Mouse (Mus musculus): Measurements from ENCODE around the gene Nrsn2.

Gene Nrsn2

GRCm38 (mm10) chr2:152376345-152376741, at the start of gene Nrsn2:
TSS of gene Nrsn2 (minus strand) at chr2:152376638.
- DNase-seq (ENCODE audit: inconsistent ontology term) = no peak

GRCm38 (mm10) chr2:152415786-152416185, 39.3 kb upstream of the Nrsn2 start:
- no peak for DNase-seq (ENCODE audit: inconsistent ontology term)

- no peak for DNase-seq (ENCODE audit: inconsistent ontology term)
These were observed 38.8 kb upstream of the Nrsn2 start, which contains the start of gene 6820408C15Rik for GRCm38 (mm10) chr2:152415287-152415686. TSS of gene 6820408C15Rik (plus strand) at chr2:152415587.

GRCm38 (mm10) chr2:152414591-152415165, 38.2 kb upstream of the Nrsn2 start, which contains the start of gene Zcchc3:
TSS of gene Zcchc3 (minus strand) at chr2:152415027.
- DNase-seq (ENCODE audit: inconsistent ontology term) = peak; percentile 98

GRCm38 (mm10) chr2:152413765-152414584, 37.5 kb upstream of the Nrsn2 start:
- peak; percentile 47 for DNase-seq (ENCODE audit: inconsistent ontology term)

- no peak for DNase-seq (ENCODE audit: inconsistent ontology term)
These were observed 36.8 kb upstream of the Nrsn2 start for GRCm38 (mm10) chr2:152413158-152413764.

- no peak for DNase-seq (ENCODE audit: inconsistent ontology term)
These were observed 36.2 kb upstream of the Nrsn2 start for GRCm38 (mm10) chr2:152412526-152413157.

GRCm38 (mm10) chr2:152411471-152411870, 35.0 kb upstream of the Nrsn2 start:
- DNase-seq (ENCODE audit: inconsistent ontology term) = no peak

GRCm38 (mm10) chr2:152410971-152411371, 34.5 kb upstream of the Nrsn2 start:
- DNase-seq (ENCODE audit: inconsistent ontology term) = no peak

- no peak for DNase-seq (ENCODE audit: inconsistent ontology term)
These were observed 33.3 kb upstream of the Nrsn2 start for GRCm38 (mm10) chr2:152409781-152410180.

GRCm38 (mm10) chr2:152406126-152406525, 29.7 kb upstream of the Nrsn2 start:
- peak; percentile 99 for DNase-seq (ENCODE audit: inconsistent ontology term)

GRCm38 (mm10) chr2:152399122-152399542, 22.7 kb upstream of the Nrsn2 start:
- DNase-seq (ENCODE audit: inconsistent ontology term) = no peak

- DNase-seq (ENCODE audit: inconsistent ontology term) = peak; percentile 95
These were observed 22.3 kb upstream of the Nrsn2 start for GRCm38 (mm10) chr2:152398691-152399090.

- peak; percentile 93 for DNase-seq (ENCODE audit: inconsistent ontology term)
These were observed 21.4 kb upstream of the Nrsn2 start, which contains the start of gene Sox12 for GRCm38 (mm10) chr2:152397680-152398435. TSS of gene Sox12 (minus strand) at chr2:152398063.

- peak; percentile 93 for DNase-seq (ENCODE audit: inconsistent ontology term)
These were observed 20.7 kb upstream of the Nrsn2 start for GRCm38 (mm10) chr2:152397004-152397589.

- DNase-seq (ENCODE audit: inconsistent ontology term) = peak; percentile 99
These were observed 19.9 kb upstream of the Nrsn2 start for GRCm38 (mm10) chr2:152396110-152397003.

GRCm38 (mm10) chr2:152395271-152395920, 19.0 kb upstream of the Nrsn2 start:
- no peak for DNase-seq (ENCODE audit: inconsistent ontology term)

- DNase-seq (ENCODE audit: inconsistent ontology term) = no peak
These were observed 17.0 kb upstream of the Nrsn2 start for GRCm38 (mm10) chr2:152393225-152394017.

Data from Muller cell, postnatal 12 days (primary cell).